Mouse (Mus musculus): ENCODE data around the gene Pet100.
A peak's percentile ranks its signal among the peaks of the same experiment; 100 is the strongest.
"Not testable (repeated sequence)": the region's sequence is repeated elsewhere in the genome, so short reads cannot be mapped to it uniquely, and the experiment has no call there.

Pet100 gene

DNA sequence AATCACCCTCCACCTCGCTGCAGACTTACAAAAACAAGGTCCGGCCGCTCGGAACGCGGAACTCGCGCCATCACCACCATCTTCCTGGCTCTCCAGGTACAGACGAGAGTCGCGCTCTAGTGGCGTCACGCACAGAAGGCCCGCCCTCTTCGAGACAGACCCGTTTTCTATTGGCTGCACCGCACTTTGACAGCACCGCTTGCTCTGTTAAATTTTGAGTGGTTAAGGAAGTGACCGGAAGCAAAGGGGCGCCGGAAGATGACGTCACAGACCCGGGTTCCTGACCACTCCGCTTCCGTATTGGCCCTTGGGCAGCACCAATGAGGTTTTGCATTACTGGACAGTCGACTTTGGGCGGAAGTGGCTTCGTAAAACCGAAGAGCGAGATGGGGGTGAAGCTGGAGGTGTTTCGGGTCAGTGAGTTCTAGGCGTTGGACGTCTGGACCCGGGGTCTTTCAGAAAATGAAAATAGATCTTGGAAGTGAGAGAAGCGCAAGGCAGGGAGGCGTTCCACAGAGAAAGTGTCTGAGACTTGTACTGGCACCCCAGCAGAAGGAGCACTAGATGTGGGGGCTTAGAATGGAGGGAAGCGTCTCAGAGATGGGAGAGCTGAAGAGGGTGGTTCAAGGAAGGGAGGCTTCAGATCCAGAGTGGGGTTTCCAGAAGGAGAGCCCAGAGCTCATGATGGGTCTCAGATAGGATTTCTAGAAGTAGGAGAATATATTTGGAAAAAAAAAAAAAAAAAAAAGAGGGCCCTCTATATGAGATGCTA is at the start of gene Pet100, which contains the start of gene Xab2:
Gene Pet100 (plus strand): TSS at position 350 of the 772 bp plus-strand sequence.
Gene Xab2 (minus strand): TSS at position 118 of the 772 bp plus-strand sequence.
- peak; percentile 99 for DNase-seq (ENCODE audit: inconsistent ontology term)

- DNase-seq (ENCODE audit: inconsistent ontology term): no peak
These were observed 46.8 kb upstream of the Pet100 start for GRCm38 (mm10) chr8:3574546-3574945.

DNA sequence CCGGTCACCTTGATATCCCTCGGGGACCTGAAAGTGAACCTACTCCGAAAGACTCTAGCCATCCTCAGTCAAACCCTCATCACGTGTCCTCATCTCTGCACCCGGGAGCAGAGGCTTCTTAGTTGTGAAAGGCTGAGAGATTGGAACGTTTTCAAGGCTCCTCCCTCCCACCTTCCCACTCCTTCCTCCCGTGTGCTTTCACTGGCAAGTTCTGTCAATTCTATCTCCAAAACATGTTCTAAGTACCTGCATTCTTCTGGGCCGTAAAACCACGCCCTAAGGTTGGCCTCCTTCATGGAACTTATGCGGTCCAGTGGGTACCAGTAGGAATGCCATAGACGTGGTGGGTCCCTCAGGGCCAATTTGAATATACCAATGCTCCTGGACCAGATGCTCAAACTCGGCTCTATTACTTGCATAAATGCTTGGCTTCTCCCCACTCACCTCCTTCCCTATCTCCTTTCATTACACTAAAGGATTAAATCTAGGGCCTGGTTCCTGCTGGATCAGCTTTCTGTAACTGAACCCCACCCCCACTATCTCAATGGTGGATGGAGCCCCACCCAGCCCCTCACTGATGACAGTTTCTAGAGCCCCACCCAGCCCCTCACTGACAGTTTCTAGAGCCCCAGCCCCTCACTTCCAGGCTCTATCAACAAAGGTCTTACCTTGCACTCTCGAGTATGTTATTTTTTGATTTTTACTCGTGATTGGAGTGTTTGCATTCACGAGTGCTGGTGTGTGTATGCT is 45.0 kb upstream of the Pet100 start:
- DNase-seq (ENCODE audit: inconsistent ontology term): no peak

DNA sequence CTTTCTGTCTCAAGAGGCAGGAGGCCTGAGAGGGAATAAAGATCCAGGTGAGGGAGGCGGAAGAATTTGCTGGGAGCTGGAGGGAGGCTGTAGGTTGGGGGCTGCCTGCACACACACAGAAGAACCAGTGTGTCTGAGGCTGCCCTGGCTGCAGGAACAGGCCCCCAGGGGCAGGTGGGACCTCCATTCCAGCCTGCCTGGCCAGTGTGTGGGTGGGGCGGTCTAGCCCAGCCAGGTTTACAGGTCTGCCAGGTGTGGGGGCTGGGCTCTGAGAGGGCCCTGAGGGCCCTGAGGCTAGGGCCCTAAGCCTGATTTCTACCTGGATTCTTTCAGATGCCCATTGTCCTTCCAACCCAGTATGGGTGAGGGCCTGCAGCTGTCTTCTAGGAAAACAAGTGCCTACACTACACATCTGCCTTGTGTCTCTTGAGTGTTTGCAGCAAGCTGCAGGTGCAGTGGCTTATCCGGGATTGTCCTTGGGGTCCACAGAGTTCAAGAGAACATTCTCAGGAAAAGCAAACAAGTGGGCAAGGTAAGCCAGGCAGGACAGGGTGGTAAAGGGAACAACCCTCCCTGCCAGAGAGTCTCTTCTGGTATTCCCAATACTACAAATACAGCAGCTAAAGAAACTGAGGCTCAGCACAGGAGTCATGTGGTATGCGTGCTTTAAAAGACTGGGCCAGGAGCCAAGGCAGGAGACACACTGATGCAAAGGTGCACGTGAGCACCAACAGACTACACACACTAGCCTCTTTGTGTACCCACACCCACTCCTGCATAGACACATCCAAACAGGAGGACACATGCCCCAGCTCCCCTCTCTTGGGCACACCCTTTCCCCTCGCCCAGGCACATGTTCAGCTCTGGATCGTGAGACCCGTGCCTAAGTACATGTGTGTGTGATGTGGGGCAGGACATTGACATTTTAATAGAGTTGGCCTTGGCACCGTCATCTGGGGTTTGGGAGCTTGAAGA is 41.7 kb upstream of the Pet100 start:
- no peak for DNase-seq (ENCODE audit: inconsistent ontology term)

GRCm38 (mm10) chr8:3581961-3582360 is 39.4 kb upstream of the Pet100 start:
- not testable (repeated sequence) for DNase-seq (ENCODE audit: inconsistent ontology term)

- no peak for DNase-seq (ENCODE audit: inconsistent ontology term)
These were observed 34.9 kb upstream of the Pet100 start for GRCm38 (mm10) chr8:3586452-3586851.

DNA sequence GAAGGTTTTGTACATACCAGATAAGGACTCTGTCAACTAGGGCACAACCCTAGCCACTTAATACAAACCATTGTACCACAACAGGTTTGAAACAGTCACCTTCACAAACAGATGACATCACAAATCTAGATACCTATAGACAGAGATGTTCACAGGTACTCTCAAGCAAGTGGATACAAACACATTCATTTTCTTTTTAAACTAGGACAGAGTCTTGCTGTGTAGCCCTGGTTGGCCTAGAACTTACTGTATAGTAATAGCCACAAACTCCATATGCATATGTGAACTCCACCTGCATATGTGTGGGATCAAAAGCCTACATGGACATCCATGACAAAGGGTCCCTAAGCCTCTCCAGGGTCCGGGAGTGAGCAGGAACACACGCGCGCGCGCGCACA is 34.4 kb upstream of the Pet100 start, which contains the start of gene Camsap3:
Gene Camsap3 (plus strand): TSS at position 301 of the 398 bp plus-strand sequence.
- DNase-seq (ENCODE audit: inconsistent ontology term): no peak

- DNase-seq (ENCODE audit: inconsistent ontology term): peak; percentile 57
These were observed 33.7 kb upstream of the Pet100 start for GRCm38 (mm10) chr8:3587391-3588257.

- peak; percentile 39 for DNase-seq (ENCODE audit: inconsistent ontology term)
These were observed 33.1 kb upstream of the Pet100 start for GRCm38 (mm10) chr8:3588258-3588633.

DNA sequence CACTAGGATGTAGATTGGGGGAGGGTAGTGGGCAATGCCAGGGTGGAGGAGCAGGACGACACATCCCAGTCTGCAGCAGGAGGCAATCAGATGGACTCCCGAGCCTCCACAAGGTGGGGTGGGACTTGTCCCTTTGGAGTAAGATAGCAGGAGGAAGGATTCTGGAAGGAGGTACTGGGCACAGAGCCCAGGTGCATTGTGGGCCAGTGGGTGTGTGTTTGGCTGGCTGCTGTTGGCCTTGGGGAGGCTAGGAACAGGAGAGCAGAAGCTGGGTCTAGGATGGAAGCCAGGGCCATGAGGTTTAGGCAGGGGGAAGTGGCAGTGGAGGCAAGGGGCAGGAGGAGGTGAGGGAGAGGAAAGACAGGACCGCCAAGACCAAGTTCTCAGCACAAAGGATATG is 27.9 kb upstream of the Pet100 start:
- no peak for DNase-seq (ENCODE audit: inconsistent ontology term)

DNA sequence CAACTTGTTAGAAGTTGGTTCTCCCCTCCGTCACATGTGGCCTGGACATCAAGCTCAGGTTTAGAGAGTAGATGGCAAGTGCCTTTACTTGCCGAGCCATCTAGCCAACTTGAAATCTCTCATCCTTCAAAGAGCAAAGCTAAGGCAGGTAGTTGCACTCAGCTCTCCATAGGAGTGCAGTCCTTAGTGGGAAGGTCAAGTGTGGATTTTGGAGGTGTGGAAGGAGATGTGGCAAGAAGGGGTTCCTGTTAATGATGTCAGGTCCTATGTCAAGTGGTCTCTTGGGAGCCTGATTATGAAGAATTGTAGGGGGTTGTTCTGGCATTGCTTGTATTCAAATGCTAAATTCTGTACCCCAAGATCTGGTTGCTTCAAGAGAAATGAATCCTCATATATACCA is 26.9 kb upstream of the Pet100 start:
- no peak for DNase-seq (ENCODE audit: inconsistent ontology term)

DNA sequence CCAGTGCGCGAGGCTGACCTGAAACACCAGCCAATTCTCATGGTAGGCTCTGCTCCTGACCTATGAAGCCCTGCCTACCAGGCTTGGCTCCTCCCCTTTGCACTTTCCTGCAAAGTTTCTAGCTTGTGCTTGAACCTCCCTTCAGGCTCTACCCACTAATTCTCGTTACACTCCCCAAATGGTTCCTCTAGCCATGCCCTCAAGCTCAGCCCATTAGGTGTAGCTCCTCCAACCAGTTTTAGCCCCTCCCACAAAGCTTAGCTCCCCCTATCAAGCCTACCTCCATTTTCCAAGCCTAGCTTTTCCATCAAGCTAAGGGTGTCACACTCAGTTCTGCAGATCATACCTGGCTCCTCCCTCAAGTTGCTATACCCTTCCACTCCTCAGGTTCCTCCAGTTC is 23.3 kb upstream of the Pet100 start:
- DNase-seq (ENCODE audit: inconsistent ontology term): no peak

GRCm38 (mm10) chr8:3599219-3599618 is 22.1 kb upstream of the Pet100 start:
- DNase-seq (ENCODE audit: inconsistent ontology term): no peak

DNA sequence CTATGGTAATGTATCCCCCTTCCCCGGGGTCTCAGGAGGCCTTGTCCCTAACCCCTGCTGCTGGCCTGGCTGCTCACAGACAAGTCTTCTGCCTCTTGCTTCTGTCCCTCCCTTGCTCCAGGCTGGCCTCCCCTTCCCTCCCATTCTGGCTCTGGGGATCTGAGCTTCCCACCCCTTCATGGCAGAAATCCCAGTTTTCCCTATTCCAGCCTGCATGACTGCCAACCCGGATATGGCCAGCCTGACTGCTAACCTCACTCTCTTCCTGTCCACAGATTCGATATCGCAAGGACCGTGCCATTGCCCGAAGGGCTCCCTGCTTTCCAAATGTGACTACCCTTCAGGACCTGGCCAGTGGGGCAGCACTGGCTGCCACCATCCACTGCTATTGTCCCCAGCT is 20.9 kb upstream of the Pet100 start:
- DNase-seq (ENCODE audit: inconsistent ontology term): no peak

DNA sequence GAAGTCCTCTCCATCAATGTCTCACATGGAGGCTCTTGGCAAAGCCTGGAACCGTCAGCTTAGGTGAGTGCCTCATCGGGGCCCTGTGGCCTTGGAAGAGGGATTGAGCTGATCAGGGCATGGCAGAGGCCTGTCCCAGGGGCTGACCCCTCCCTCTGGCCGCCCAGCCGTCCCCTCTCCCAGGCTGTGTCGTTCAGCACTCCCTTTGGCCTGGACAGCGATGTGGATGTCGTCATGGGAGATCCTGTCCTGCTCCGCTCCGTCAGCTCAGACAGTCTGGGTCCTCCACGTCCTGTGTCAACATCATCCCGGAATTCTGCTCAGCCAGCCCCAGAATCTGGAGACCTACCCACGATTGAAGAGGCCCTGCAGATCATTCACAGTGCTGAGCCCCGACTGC is 17.9 kb upstream of the Pet100 start:
- no peak for DNase-seq (ENCODE audit: inconsistent ontology term)

GRCm38 (mm10) chr8:3606593-3606992 is 14.8 kb upstream of the Pet100 start:
- DNase-seq (ENCODE audit: inconsistent ontology term): peak; percentile 79

- no peak for DNase-seq (ENCODE audit: inconsistent ontology term)
These were observed 13.5 kb upstream of the Pet100 start for GRCm38 (mm10) chr8:3607822-3608221.

DNA sequence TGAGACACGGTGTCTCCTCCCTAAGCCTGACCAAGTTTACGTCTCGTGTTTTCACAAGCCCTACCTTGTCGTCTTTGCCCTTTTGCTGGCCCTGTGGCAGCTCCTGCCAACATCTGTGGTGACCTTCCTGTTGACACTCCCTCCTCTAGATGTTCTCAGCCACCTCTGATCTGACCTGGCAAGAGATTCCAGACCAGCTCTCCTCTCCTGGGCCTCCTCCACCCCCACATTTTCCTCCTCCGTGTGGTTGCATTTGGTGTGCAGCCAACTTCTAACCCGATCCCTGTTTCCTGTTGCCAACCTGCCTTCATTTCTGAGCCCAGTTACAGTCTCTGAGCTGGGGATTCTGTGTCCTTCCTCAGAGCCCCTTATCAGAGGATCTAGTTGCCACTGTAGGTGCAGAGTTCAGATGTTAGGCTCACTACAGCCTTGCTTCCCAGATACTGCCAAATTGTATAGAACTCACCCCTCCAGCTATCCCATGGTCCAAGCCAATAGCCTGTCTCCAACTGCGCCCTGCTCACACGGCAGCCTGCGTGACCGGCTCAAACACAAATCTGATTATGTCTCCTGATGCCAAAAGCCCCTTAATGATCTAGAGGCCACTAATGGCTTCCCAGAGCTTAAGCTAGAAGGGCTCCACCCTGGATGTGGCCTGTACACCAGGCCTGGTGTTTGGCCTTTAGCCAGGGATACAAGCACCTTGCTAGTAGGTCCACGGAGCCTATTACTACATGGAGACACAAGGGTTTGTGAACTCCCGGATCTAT is 12.1 kb upstream of the Pet100 start:
- no peak for DNase-seq (ENCODE audit: inconsistent ontology term)

DNA sequence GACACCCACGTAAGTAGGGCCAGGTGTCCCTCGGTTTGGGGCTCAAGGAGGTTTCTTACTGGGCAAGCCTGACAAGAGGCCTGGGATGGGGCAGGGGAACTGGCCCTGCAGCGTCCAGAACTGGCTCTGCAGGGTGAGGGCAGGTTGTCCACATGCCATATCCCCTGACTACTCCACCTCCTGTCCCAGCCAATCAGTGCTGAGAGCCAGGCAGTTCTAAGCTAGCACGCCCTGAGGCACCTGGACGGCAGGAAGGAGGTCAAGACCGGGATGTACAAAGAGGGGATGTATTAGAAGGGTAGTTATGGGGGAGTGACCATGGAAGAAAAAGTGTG is 11.6 kb upstream of the Pet100 start:
- DNase-seq (ENCODE audit: inconsistent ontology term): no peak

GRCm38 (mm10) chr8:3622119-3622518 is 771 bp downstream of the Pet100 start:
- DNase-seq (ENCODE audit: inconsistent ontology term): no peak

Data from Muller cell, postnatal 12 days (primary cell).